Mouse (Mus musculus) activated CD4-positive, CD25-positive, alpha-beta regulatory T cell (primary cell): Measurements from ENCODE around the gene Epha2. TPM values are rescaled to one million over a fixed set of nuclear protein-coding genes. Genes with fewer than 3 reads are reported as not detected.

Experiments used
- polyA plus RNA-seq, 2 experiments: library from polyadenylated mRNA; unstranded; fragments of 100-300 nt; shearing (Covaris generic); gene quantifications; one replicate each; pipeline ENCODE4 v1.2.1; 2017

Gene Epha2
- polyA plus RNA-seq, result not detected

GRCm38 (mm10) chr4:141301116-141301553 lies at the start of gene Epha2:
TSS of gene Epha2 (plus strand) at chr4:141301240.

GRCm38 (mm10) chr4:141367997-141368791 lies 67.2 kb downstream of the Epha2 start, which contains the start of gene Fam131c:
TSS of gene Fam131c (plus strand) at chr4:141368220.

Other genes with a start within 250 kb of the Epha2 start
- 1 to 10 TPM; 1.2 to 2.0 TPM for gene Crocc, start 240.7 kb upstream of the Epha2 start, polyA plus RNA-seq
- 100 to 1,000 TPM in 1 of 2 experiments, 10 to 100 TPM in 1; 94.8 to 160 TPM for gene Necap2, start 222.9 kb upstream of the Epha2 start, polyA plus RNA-seq
- gene Spata21, start 212.9 kb upstream of the Epha2 start, polyA plus RNA-seq, result under 1 TPM; 0.25 to 0.48 TPM
- gene Szrd1, start 161.5 kb upstream of the Epha2 start, polyA plus RNA-seq, result 10 to 100 TPM; 50.1 to 65.1 TPM
- gene Fbxo42, start 153.3 kb upstream of the Epha2 start, polyA plus RNA-seq, result 10 to 100 TPM; 15.4 to 22.7 TPM
- gene Rsg1, start 87.3 kb upstream of the Epha2 start, polyA plus RNA-seq, result 1 to 10 TPM; 2.2 to 4.3 TPM
- gene Arhgef19, start 61.7 kb upstream of the Epha2 start, polyA plus RNA-seq, result under 1 TPM; 0.15 to 0.30 TPM
- gene Fam131c, start 67.0 kb downstream of the Epha2 start, polyA plus RNA-seq, result not detected
- not detected for gene Clcnka, start 97.5 kb downstream of the Epha2 start, polyA plus RNA-seq
- gene Clcnkb, start 114.8 kb downstream of the Epha2 start, polyA plus RNA-seq, result not detected
- not detected for gene Hspb7, start 119.5 kb downstream of the Epha2 start, polyA plus RNA-seq
- not detected for gene Srarp, start 134.9 kb downstream of the Epha2 start, polyA plus RNA-seq
- gene Zbtb17, start 143.4 kb downstream of the Epha2 start, polyA plus RNA-seq, result 10 to 100 TPM; 28.4 to 33.1 TPM
- gene Spen, start 237.4 kb downstream of the Epha2 start, polyA plus RNA-seq, result 10 to 100 TPM; 24.7 to 34.4 TPM